Comparison of ENCODE assay signal across 10 mouse cellular contexts in genomic region chr2:92602073-92602472, GRCm38 (mm10). TPM values are rescaled to one million over a fixed set of nuclear protein-coding genes. Genes with fewer than 3 reads are reported as not detected.
DNase-seq lines count a peak whose midpoint lies in the region; ATAC-seq and TF ChIP-seq lines count a peak whose summit lies in the region.
"Had no signal": no experiment of that assay in that cellular context is flagged by ENCODE, and none has a peak within 500 bp of the region (broad histone marks: within the 10 kb centered on the region; RNA-seq: fewer than 3 reads in every experiment).

No protein-coding gene starts in this region.

- peaks cover 28% of the 10 kb centered on the region for H3K27me3 ChIP-seq in lung, embryonic 14.5 days (ENCODE audit: insufficient read depth, low read length)
- peaks cover 31% of the 10 kb centered on the region for H3K27me3 ChIP-seq in embryonic facial prominence, embryonic 12.5 days
- no peaks in the 10 kb centered on the region for H3K27me3 ChIP-seq in hindbrain, embryonic 15.5 days

- H3K4me1 ChIP-seq in lung, embryonic 14.5 days (ENCODE audit: insufficient read depth), result no peaks in the 10 kb centered on the region
- peaks cover 24% of the 10 kb centered on the region for H3K4me1 ChIP-seq in embryonic facial prominence, embryonic 12.5 days
- H3K4me1 ChIP-seq in hindbrain, embryonic 15.5 days (replicated peaks), result peaks cover 50% of the 10 kb centered on the region

- no peak overlapping the region for H3K4me2 ChIP-seq in lung, embryonic 14.5 days
- peak overlapping the region; percentile 16 for H3K4me2 ChIP-seq in embryonic facial prominence, embryonic 12.5 days (replicated peaks)
- H3K4me2 ChIP-seq in hindbrain, embryonic 15.5 days, result peak overlapping the region; percentile 71

- 6% methylated on average over 12 of the region's 12 CpGs for WGBS in lung, embryonic 14.5 days
- 32% methylated on average over 12 of the region's 12 CpGs for WGBS in embryonic facial prominence, embryonic 12.5 days
- WGBS in hindbrain, embryonic 15.5 days, result 12% methylated on average over 12 of the region's 12 CpGs

- H3K36me3 ChIP-seq in lung, embryonic 14.5 days (ENCODE audit: insufficient read depth), result no peaks in the 10 kb centered on the region
- H3K36me3 ChIP-seq in embryonic facial prominence, embryonic 12.5 days, result no peaks in the 10 kb centered on the region
- no peaks in the 10 kb centered on the region for H3K36me3 ChIP-seq in hindbrain, embryonic 15.5 days

- no peak for TF ChIP-seq CTCF in lung, embryonic 14.5 days (IDR thresholded peaks at IDR 0.05; ENCODE audit: low read depth)

- no peak for ATAC-seq in lung, embryonic 14.5 days (ENCODE audit: insufficient read depth)
- ATAC-seq in embryonic facial prominence, embryonic 12.5 days (ENCODE audit: insufficient number of reproducible peaks, insufficient read depth, low FRiP score, low TSS enrichment), result no peak
- peak; percentile 39; the same call in 1 of the 2 replicates for ATAC-seq in hindbrain, embryonic 15.5 days (ENCODE audit: low FRiP score, low read depth)

- H3K4me3 ChIP-seq in lung, embryonic 14.5 days (ENCODE audit: low read depth, low read length), result no peak overlapping the region
- H3K4me3 ChIP-seq in embryonic facial prominence, embryonic 12.5 days, result no peak overlapping the region
- H3K4me3 ChIP-seq in hindbrain, embryonic 15.5 days, result peak overlapping the region; percentile 69
- H3K4me3 ChIP-seq: megakaryocyte, embryonic 14.5 days had no signal

- no peak overlapping the region for H3K27ac ChIP-seq in lung, embryonic 14.5 days (ENCODE audit: low read depth)
- H3K27ac ChIP-seq in embryonic facial prominence, embryonic 12.5 days, result no peak overlapping the region
- no peak overlapping the region for H3K27ac ChIP-seq in hindbrain, embryonic 15.5 days (replicated peaks)

- H3K9me3 ChIP-seq in lung, embryonic 14.5 days (ENCODE audit: low read depth, low read length), result no peaks in the 10 kb centered on the region
- H3K9me3 ChIP-seq in embryonic facial prominence, embryonic 12.5 days, result no peaks in the 10 kb centered on the region
- H3K9me3 ChIP-seq in hindbrain, embryonic 15.5 days, result no peaks in the 10 kb centered on the region
- H3K9me3 ChIP-seq: megakaryocyte, embryonic 14.5 days had no signal

- peak; percentile 55 for DNase-seq in lung, embryonic 14.5 days
- no peak for DNase-seq in lung, postnatal 14 days
- DNase-seq in retina, embryonic 14.5 days (ENCODE audit: low spot score), result peak; percentile 50
- no peak for DNase-seq in yolk sac, embryonic 10.5 days (ENCODE audit: low spot score)
- DNase-seq in thymus, postnatal 10 days (ENCODE audit: low spot score in 2 of 2), result no peak
- DNase-seq in cerebellum, adult 11-12 months, result no peak
- DNase-seq: cerebellum, adult 8-10 months had no signal

- H3K9ac ChIP-seq in lung, embryonic 14.5 days, result no peak overlapping the region
- no peak overlapping the region for H3K9ac ChIP-seq in embryonic facial prominence, embryonic 12.5 days
- peak overlapping the region; percentile 32; the same call in 1 of the 2 replicates for H3K9ac ChIP-seq in hindbrain, embryonic 15.5 days

RNA-seq across cellular contexts. Expression of gene Chst1, which starts 2.6 kb away (rescaled TPM):
- polyA plus RNA-seq in lung, embryonic 14.5 days (2014; fragmentation: Nextera tagmentation; extraction: Ambion mirVana), result 1.7 and 1.8 TPM in 2 replicates
- polyA plus RNA-seq in embryonic facial prominence, embryonic 12.5 days (2016; fragmentation: Nextera tagmentation; extraction: Ambion mirVana), result 7.9 and 8.5 TPM in 2 replicates
- polyA plus RNA-seq in hindbrain, embryonic 15.5 days (2015; fragmentation: Nextera tagmentation; extraction: Ambion mirVana), result 29.3 and 31.3 TPM in 2 replicates

Comparison
In these comparisons a context has a peak if more than half of its experiments do, and no peak if none do; other contexts are left out.
1. DNase-seq: peak in lung, embryonic 14.5 days (single experiment) and retina, embryonic 14.5 days (single experiment); none in lung, postnatal 14 days (single experiment), yolk sac, embryonic 10.5 days (single experiment), thymus, postnatal 10 days (0 of 2) and cerebellum, adult 11-12 months (single experiment).